Comparison of ENCODE assay signal across 29 mouse cellular contexts in the genomic region with DNA sequence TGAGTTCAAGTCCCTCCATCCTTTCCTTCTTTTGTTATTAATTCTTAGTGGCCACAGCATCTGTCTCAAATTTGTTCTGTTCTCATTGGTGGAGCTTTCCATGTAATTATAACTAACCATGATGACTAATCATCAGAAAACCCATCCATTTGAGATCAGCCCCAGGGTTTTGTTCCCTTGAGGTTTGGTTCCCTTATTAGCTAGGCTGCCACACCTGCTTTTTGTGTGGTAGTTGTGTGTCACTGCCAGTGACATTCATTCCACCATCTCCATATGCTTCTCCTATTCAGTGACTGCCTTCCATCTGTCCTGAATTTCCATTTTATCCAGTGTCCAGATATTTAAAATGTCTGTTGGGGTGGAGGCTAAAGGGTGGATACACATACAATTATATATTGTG. TPM values are rescaled to one million over a fixed set of nuclear protein-coding genes. Genes with fewer than 3 reads are reported as not detected.
A peak's percentile ranks its signal among the peaks of the same experiment; 100 is the strongest.
DNase-seq lines count a peak whose midpoint lies in the region; ATAC-seq and TF ChIP-seq lines count a peak whose summit lies in the region.
"Had no signal": no experiment of that assay in that cellular context is flagged by ENCODE, and none has a peak within 500 bp of the region (broad histone marks: within the 10 kb centered on the region; RNA-seq: fewer than 3 reads in every experiment).

No protein-coding gene starts in this region.

- TF ChIP-seq CTCF in C2C12 (IDR thresholded peaks at IDR 0.05; ENCODE audit: control insufficient read depth, insufficient read depth, insufficient read length) = no peak

- intact Hi-C loops in heart, postnatal 10 days (cut with DNase I) = no loop called here

- H3K79me2 ChIP-seq in C2C12 (ENCODE audit: control insufficient read depth, insufficient read depth) = no peaks in the 10 kb centered on the region

- H3K4me2 ChIP-seq in forebrain, embryonic 12.5 days = no peak overlapping the region
- H3K4me2 ChIP-seq in midbrain, embryonic 16.5 days (ENCODE audit: low read length) = no peak overlapping the region
- H3K4me2 ChIP-seq: embryonic facial prominence, embryonic 12.5 days; heart, embryonic 13.5 days; hindbrain, embryonic 13.5 days had no signal

- H3K9me3 ChIP-seq in forebrain, embryonic 12.5 days = no peaks in the 10 kb centered on the region
- no peaks in the 10 kb centered on the region for H3K9me3 ChIP-seq in midbrain, embryonic 16.5 days (replicated peaks; ENCODE audit: control insufficient read depth, low read length, poor library complexity, severe bottlenecking)
- H3K9me3 ChIP-seq: embryonic facial prominence, embryonic 12.5 days; forebrain, embryonic 10.5 days; heart, embryonic 10.5 days; heart, embryonic 13.5 days; hindbrain, embryonic 13.5 days had no signal

- no peaks in the 10 kb centered on the region for H3K27me3 ChIP-seq in C2C12 (ENCODE audit: control insufficient read depth, insufficient read depth, insufficient read length)
- H3K27me3 ChIP-seq in forebrain, embryonic 12.5 days = no peaks in the 10 kb centered on the region
- no peaks in the 10 kb centered on the region for H3K27me3 ChIP-seq in midbrain, embryonic 16.5 days (ENCODE audit: control insufficient read depth, insufficient read depth, low read depth, low read length)
- H3K27me3 ChIP-seq: embryonic facial prominence, embryonic 12.5 days; heart, embryonic 13.5 days; hindbrain, embryonic 13.5 days had no signal

- H3K79me3 ChIP-seq in C2C12 (ENCODE audit: low read depth) = no peaks in the 10 kb centered on the region

- H3K9ac ChIP-seq in forebrain, embryonic 12.5 days = no peak overlapping the region
- H3K9ac ChIP-seq in midbrain, embryonic 16.5 days (ENCODE audit: low read depth, low read length) = no peak overlapping the region
- H3K9ac ChIP-seq: embryonic facial prominence, embryonic 12.5 days; forebrain, postnatal 0 days; heart, embryonic 13.5 days; hindbrain, embryonic 13.5 days had no signal

- no peak overlapping the region for H3ac ChIP-seq in C2C12 (ENCODE audit: control insufficient read depth, insufficient read length, low read depth)

- H3K4me1 ChIP-seq in forebrain, embryonic 12.5 days = no peaks in the 10 kb centered on the region
- H3K4me1 ChIP-seq in midbrain, embryonic 16.5 days (ENCODE audit: control insufficient read depth, insufficient read depth, low read length) = no peaks in the 10 kb centered on the region
- H3K4me1 ChIP-seq: embryonic facial prominence, embryonic 12.5 days; forebrain, embryonic 10.5 days; heart, embryonic 10.5 days; heart, embryonic 13.5 days; hindbrain, embryonic 13.5 days had no signal

- H3K36me3 ChIP-seq in C2C12 (ENCODE audit: control insufficient read depth, insufficient read depth) = no peaks in the 10 kb centered on the region
- H3K36me3 ChIP-seq in forebrain, embryonic 12.5 days (replicated peaks) = no peaks in the 10 kb centered on the region
- H3K36me3 ChIP-seq in midbrain, embryonic 16.5 days (ENCODE audit: control insufficient read depth, insufficient read depth, low read length) = no peaks in the 10 kb centered on the region
- H3K36me3 ChIP-seq: embryonic facial prominence, embryonic 12.5 days; forebrain, embryonic 10.5 days; G1E; heart, embryonic 10.5 days; heart, embryonic 13.5 days; hindbrain, embryonic 13.5 days had no signal

- peak; percentile 7 for DNase-seq in heart, adult 11 months
- DNase-seq in heart, postnatal 10 days = no peak
- DNase-seq in NIH3T3 (ENCODE audit: low read depth) = peak; percentile 24
- DNase-seq in layer of hippocampus, postnatal 14 days (ENCODE audit: low spot score in 2 of 2) = no peak
- DNase-seq: adrenal gland, postnatal 10 days; adrenal gland, postnatal 36 days; cerebellum, adult 18-20 months; cerebellum, adult 9-10 months; cerebellum, postnatal 14 days; forebrain, postnatal 0 days; gastrocnemius, postnatal 25 days; heart, adult 2 months; kidney, adult 18-20 months had no signal

- no peak overlapping the region for H3K4me3 ChIP-seq in C2C12 (ENCODE audit: insufficient read depth, poor library complexity, severe bottlenecking)
- no peak overlapping the region for H3K4me3 ChIP-seq in forebrain, embryonic 12.5 days (replicated peaks)
- no peak overlapping the region for H3K4me3 ChIP-seq in midbrain, embryonic 16.5 days (ENCODE audit: low read depth, low read length)
- H3K4me3 ChIP-seq: embryonic facial prominence, embryonic 12.5 days; forebrain, embryonic 10.5 days; heart, adult 2 months; heart, embryonic 10.5 days; heart, embryonic 13.5 days; hindbrain, embryonic 13.5 days had no signal

- ATAC-seq in forebrain, embryonic 12.5 days (ENCODE audit: low FRiP score) = no peak
- ATAC-seq in midbrain, embryonic 16.5 days = no peak
- ATAC-seq: activated CD4-positive, CD25-positive, alpha-beta regulatory T cell, adult 4 months; forebrain, embryonic 14.5 days; forebrain, postnatal 0 days; hindbrain, embryonic 16.5 days; inflammation-experienced regulatory T-cells, adult 6 months; intestine, embryonic 16.5 days had no signal

- no peak overlapping the region for H3K27ac ChIP-seq in forebrain, embryonic 12.5 days
- H3K27ac ChIP-seq in midbrain, embryonic 16.5 days (ENCODE audit: low read length) = no peak overlapping the region
- H3K27ac ChIP-seq: embryonic facial prominence, embryonic 12.5 days; forebrain, embryonic 10.5 days; heart, adult 2 months; heart, embryonic 10.5 days; heart, embryonic 13.5 days; hindbrain, embryonic 13.5 days had no signal

TF ChIP-seq in C2C12, 6 proteins besides CTCF, POLR2A, EP300 and RAD21:
- TF ChIP-seq FOSL1 (IDR thresholded peaks at IDR 0.05; ENCODE audit: insufficient read depth, low read length, poor library complexity, severe bottlenecking) = no peak
- peak; percentile 88 for TF ChIP-seq MYOD1 (IDR thresholded peaks at IDR 0.05; ENCODE audit: control insufficient read depth, insufficient read length, low read depth)
- no peak for TF ChIP-seq MYOG (IDR thresholded peaks at IDR 0.05; ENCODE audit: control insufficient read depth, extremely low read depth, insufficient read length)
- TF ChIP-seq CEBPB (IDR thresholded peaks at IDR 0.05; ENCODE audit: low read depth) = no peak
- TF ChIP-seq MAX (IDR thresholded peaks at IDR 0.05) = peak; percentile 29
- TF ChIP-seq USF1 (IDR thresholded peaks at IDR 0.05; ENCODE audit: low read depth) = no peak

RNA-seq across cellular contexts. Expression of a gene that starts 41.4 kb away (rescaled TPM):
- total RNA-seq in heart, postnatal 10 days (2021) = not detected
- 0.05 TPM for polyA plus RNA-seq in C2C12 (2012; fragmentation: generic; extraction: Trizol)
- polyA plus RNA-seq in forebrain, embryonic 12.5 days (2016; fragmentation: Nextera tagmentation; extraction: Ambion mirVana) = 1.3 and 1.4 TPM in 2 replicates
- total RNA-seq in layer of hippocampus, postnatal 14 days (2021) = 10 to 100 TPM; 62.9 to 63.4 TPM
- 36.6 and 40.0 TPM in 2 replicates for polyA plus RNA-seq in midbrain, embryonic 16.5 days (2015; fragmentation: Nextera tagmentation; extraction: Ambion mirVana)
- total RNA-seq: gastrocnemius, adult 8-10 months; gastrocnemius, postnatal 25 days; heart, adult 2 months; hematopoietic stem cell, adult 5-6 weeks had no signal
- polyA plus RNA-seq: activated CD4-positive, CD25-positive, alpha-beta regulatory T cell, adult 4 months; G1E; heart, adult 2 months; inflammation-experienced regulatory T-cells, adult 6 months had no signal

Comparison
In these comparisons a context has a peak if more than half of its experiments do, and no peak if none do; other contexts are left out.
1. DNase-seq: peak in heart, adult 11 months (single experiment) and NIH3T3 (single experiment); none in heart, postnatal 10 days (0 of 2) and layer of hippocampus, postnatal 14 days (0 of 2).
2. RNA of a gene that starts 41.4 kb away (polyA plus RNA-seq): 36.6 to 40.0 TPM in midbrain, embryonic 16.5 days; 1.3 to 1.4 TPM in forebrain, embryonic 12.5 days and 0.05 TPM in C2C12 (single experiment); every median in the first group is over 10 times any median in the second.